Mouse (Mus musculus) midbrain, embryonic 12.5 days (tissue): ENCODE measurements around the gene Lipn. TPM values are rescaled to one million over a fixed set of nuclear protein-coding genes. Genes with fewer than 3 reads are reported as not detected.

ENCODE experiments used
- ATAC-seq: fragments of 200-750 bp; cut with Nextera tagmentation; 2 replicates; pipeline ENCODE4 v1.8.0; 2017; ENCODE audit warnings: low read depth, moderate TSS enrichment, moderate library complexity; ENCODE audit not compliant: low FRiP score
- H3K27ac ChIP-seq: fragments of 300-500 bp; sonication (generic); replicated peaks from 2 replicates; pipeline ENCODE4 v1.5.1; 2016; ENCODE audit warnings: mild to moderate bottlenecking
- H3K27me3 ChIP-seq: fragments of 300-500 bp; sonication (generic); 2 replicates; pipeline ENCODE4 v1.6.1; 2016; ENCODE audit warnings: mild to moderate bottlenecking
- H3K36me3 ChIP-seq: fragments of 300-500 bp; sonication (generic); 2 replicates; pipeline ENCODE4 v1.6.1; 2016
- H3K4me1 ChIP-seq: fragments of 300-500 bp; sonication (generic); 2 replicates; pipeline ENCODE4 v1.6.1; 2016
- H3K4me2 ChIP-seq: fragments of 300-500 bp; sonication (generic); replicated peaks from 2 replicates; pipeline ENCODE4 v1.6.1; 2016; ENCODE audit warnings: mild to moderate bottlenecking, moderate library complexity
- H3K4me3 ChIP-seq: fragments of 300-500 bp; sonication (generic); 2 replicates; pipeline ENCODE4 v1.5.1; 2016; ENCODE audit warnings: mild to moderate bottlenecking
- H3K9ac ChIP-seq: fragments of 300-500 bp; sonication (generic); replicated peaks from 2 replicates; pipeline ENCODE4 v1.6.1; 2016; ENCODE audit warnings: mild to moderate bottlenecking, moderate library complexity
- H3K9me3 ChIP-seq: fragments of 300-500 bp; sonication (generic); 2 replicates; pipeline ENCODE4 v1.6.1; 2016; ENCODE audit warnings: mild to moderate bottlenecking
- WGBS: fragments of 180-500 bp; shearing (Covaris S2); methylation state at CpG from one replicate; pipeline ENCODE4 v1.1.7; 2016; 5-methylcytosine and 5-hydroxymethylcytosine counted together
- microRNA-seq: library from miRNA; unstranded; fragments of <30 nt; microRNA quantifications from one replicate; pipeline ENCODE4, GENCODE M21; 2017
- polyA plus RNA-seq: library from polyadenylated mRNA; unstranded; fragments of >200 nt; fragmentation: Nextera tagmentation; extraction: Ambion mirVana; gene quantifications from 2 replicates; pipeline ENCODE4 v1.2.1, GENCODE M21; 2016

The Lipn gene
- polyA plus RNA-seq, 1 experiment from 2014 or later = not detected

DNA sequence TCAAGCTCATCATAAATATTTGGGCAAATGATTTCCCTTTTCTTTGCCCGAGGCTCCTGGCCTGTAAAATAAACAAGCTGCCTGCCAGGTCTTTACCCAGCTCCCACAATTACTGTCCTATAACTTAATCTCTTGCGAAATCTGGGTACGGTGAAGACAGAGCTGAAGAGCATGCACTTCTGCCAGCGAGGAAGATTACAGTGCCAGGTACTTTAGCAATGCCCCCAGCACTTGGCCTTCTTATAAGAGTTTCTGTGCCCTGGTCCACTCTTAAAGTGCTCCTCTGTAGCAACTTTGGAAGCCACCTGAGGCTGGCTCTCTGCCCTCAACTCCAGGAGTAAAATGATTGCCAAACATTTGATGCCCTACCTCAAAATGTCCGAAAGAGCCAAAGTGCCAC lies 28.2 kb downstream of the Lipn start:
- Histone ChIP-seq H3K4me1 (no peaks in the 10 kb centered on the region), H3K27me3 (no peaks in the 10 kb centered on the region), H3K4me2 (no peak overlapping the region), H3K36me3 (no peaks in the 10 kb centered on the region), H3K9ac (no peak overlapping the region), H3K9me3 (no peaks in the 10 kb centered on the region), H3K4me3 (no peak overlapping the region), H3K27ac (no peak overlapping the region)
- WGBS = 83% methylated on average over 5 of the region's 5 CpGs
- ATAC-seq = no peak

DNA sequence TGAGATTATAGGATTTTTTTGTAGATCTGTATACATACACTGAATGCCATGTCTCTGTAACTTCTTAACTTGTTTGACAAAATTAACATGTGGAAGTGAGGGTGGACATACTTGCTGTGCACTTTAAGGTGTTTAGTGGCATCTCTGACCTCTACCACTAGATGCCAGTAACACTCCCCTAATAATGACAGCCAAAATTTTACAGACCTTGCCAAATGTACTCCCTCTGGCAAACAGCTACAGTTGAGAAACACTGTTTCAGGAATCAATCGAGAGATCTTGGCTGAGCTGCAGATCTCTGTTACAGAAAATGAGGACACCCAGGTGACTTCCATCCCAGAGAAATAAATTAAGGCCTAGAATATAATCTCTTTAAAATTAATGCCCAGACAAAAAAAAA lies 29.1 kb downstream of the Lipn start:
- 82% methylated on average over 1 of the region's 1 CpGs for WGBS
- no peaks in the 10 kb centered on the region for H3K4me1 ChIP-seq
- no peak overlapping the region for H3K9ac ChIP-seq
- no peaks in the 10 kb centered on the region for H3K9me3 ChIP-seq
- no peak overlapping the region for H3K4me2 ChIP-seq
- no peaks in the 10 kb centered on the region for H3K27me3 ChIP-seq
- no peak overlapping the region for H3K27ac ChIP-seq
- H3K4me3 ChIP-seq = no peak overlapping the region
- no peak for ATAC-seq
- no peaks in the 10 kb centered on the region for H3K36me3 ChIP-seq

DNA sequence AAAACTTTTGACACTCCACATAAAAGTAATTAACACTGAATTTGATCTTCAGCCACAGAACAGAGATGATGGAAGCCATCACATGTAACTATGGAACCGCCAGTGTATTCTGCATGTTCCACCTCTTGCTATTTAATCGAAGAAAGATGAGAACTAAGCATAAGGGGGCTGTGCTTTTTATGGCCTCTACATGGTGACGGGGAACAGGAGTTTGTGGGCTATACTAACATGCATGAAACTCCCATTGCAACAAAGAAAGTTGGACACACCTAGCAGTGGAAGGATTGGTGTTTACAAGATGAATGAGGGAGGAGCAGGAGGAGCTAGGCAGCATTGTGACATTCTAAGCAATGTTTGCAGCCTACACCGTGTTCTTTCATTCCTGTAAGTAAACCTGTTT lies 33.5 kb downstream of the Lipn start, which contains the start of gene Lipm:
TSS of gene Lipm (plus strand) at position 301 of the 400 bp plus-strand sequence.
- no peak within 1 kb of the TSS for H3K4me2 ChIP-seq
- ATAC-seq = no peak
- H3K9me3 ChIP-seq = no peaks in the 10 kb centered on the region
- no peaks in the 10 kb centered on the region for H3K36me3 ChIP-seq
- 81% methylated on average over 4 of the region's 4 CpGs for WGBS
- no peak within 1 kb of the TSS for H3K9ac ChIP-seq
- no peak within 1 kb of the TSS for H3K27ac ChIP-seq
- H3K4me1 ChIP-seq = no peaks in the 10 kb centered on the region
- H3K27me3 ChIP-seq = no peaks in the 10 kb centered on the region
- no peak within 1 kb of the TSS for H3K4me3 ChIP-seq

DNA sequence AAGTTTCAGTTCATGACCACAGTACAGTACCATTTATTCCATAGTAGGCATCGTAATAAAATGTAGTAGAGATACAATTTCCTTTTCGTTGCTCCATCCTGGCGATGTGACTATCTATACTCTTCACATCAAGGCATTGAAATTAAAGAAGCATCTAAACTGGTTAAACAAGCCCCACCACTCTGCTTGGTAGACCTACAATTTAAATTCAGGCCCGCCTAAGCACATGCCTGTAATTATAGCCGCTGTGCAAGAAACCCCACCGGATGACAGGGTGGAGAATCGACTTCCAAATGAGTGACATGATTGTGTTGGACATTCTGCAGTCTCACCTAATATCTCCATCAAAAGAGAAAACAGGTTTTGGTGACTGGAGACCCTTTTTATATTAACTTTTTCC lies 34.7 kb downstream of the Lipn start:
- no peak overlapping the region for H3K9ac ChIP-seq
- no peaks in the 10 kb centered on the region for H3K36me3 ChIP-seq
- no peak overlapping the region for H3K27ac ChIP-seq
- no peaks in the 10 kb centered on the region for H3K9me3 ChIP-seq
- no peak overlapping the region for H3K4me3 ChIP-seq
- 87% methylated on average over 7 of the region's 7 CpGs for WGBS
- no peaks in the 10 kb centered on the region for H3K27me3 ChIP-seq
- no peak for ATAC-seq
- H3K4me1 ChIP-seq = no peaks in the 10 kb centered on the region
- H3K4me2 ChIP-seq = no peak overlapping the region

DNA sequence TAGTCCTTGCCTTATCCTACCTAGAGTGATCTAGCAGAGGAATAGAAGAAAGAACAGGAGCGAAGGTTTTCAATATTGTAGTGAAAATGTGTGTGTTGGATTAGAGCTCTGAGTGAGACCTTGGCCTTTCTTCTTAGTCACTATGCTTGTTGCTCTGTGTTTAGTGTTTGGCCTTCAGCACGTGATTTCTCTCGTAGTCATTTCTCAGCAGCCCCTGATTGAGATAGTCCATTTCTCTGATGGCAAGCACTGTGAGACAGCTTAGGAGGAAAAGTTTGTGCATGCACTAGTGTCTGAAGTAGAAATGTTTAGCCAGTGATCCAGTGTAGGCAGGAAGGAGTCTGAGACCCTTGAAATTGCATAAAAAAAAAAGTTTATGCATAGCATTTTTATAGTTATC lies 37.7 kb downstream of the Lipn start:
- Histone ChIP-seq H3K27me3 (no peaks in the 10 kb centered on the region), H3K4me2 (no peak overlapping the region), H3K27ac (no peak overlapping the region), H3K4me1 (no peaks in the 10 kb centered on the region), H3K9ac (no peak overlapping the region), H3K4me3 (no peak overlapping the region), H3K9me3 (no peaks in the 10 kb centered on the region), H3K36me3 (no peaks in the 10 kb centered on the region)
- WGBS = 85% methylated on average over 3 of the region's 3 CpGs
- ATAC-seq = no peak

DNA sequence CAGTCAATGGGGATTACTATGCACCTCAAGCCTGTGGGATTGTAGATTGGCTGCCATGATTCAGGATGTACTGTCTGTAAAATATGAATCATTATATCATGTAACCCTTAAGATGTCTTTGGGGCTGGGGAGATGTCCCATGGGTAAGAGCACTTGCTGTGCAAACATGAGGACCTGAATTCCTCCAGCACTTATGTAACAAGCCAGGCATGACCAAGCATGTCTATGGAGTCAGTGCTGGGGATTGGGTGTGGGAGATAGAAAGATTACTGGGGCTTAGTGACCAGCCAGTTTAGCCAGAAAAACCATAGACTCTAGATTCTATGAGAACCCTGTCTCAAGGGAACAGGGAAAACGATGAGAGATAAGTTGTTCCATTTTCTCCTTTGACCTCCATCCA lies 51.9 kb downstream of the Lipn start:
- no peak for ATAC-seq
- 80% methylated on average over 1 of the region's 1 CpGs for WGBS
- no peak overlapping the region for H3K4me2 ChIP-seq
- no peak overlapping the region for H3K4me3 ChIP-seq
- no peaks in the 10 kb centered on the region for H3K9me3 ChIP-seq
- no peaks in the 10 kb centered on the region for H3K27me3 ChIP-seq
- H3K9ac ChIP-seq = no peak overlapping the region
- no peaks in the 10 kb centered on the region for H3K4me1 ChIP-seq
- H3K36me3 ChIP-seq = no peaks in the 10 kb centered on the region
- H3K27ac ChIP-seq = no peak overlapping the region

DNA sequence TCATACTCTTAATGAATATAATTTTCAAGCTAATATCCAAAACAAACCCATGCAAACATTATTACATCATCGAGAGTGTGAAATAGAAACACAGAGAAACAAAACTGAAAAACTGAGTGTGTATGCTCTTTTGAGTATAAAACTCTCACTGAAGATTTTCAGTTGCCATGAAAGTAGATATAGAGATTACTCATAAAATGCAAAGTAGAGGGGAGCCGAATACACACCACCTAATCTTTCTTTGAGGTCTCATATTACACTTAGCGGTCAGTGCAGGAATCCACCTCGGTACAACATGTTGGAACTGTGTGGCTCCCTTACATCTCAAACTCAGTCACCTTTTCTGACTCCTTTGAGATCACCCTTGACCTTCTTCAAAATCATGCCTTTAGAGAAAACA lies 52.5 kb downstream of the Lipn start:
- 79% methylated on average over 4 of the region's 4 CpGs for whole genome bisulfite sequencing
- Histone ChIP-seq H3K4me2 (no peak overlapping the region), H3K27me3 (no peaks in the 10 kb centered on the region), H3K27ac (no peak overlapping the region), H3K4me1 (no peaks in the 10 kb centered on the region), H3K4me3 (no peak overlapping the region), H3K9me3 (no peaks in the 10 kb centered on the region), H3K36me3 (no peaks in the 10 kb centered on the region), H3K9ac (no peak overlapping the region)
- no peak for ATAC-seq

DNA sequence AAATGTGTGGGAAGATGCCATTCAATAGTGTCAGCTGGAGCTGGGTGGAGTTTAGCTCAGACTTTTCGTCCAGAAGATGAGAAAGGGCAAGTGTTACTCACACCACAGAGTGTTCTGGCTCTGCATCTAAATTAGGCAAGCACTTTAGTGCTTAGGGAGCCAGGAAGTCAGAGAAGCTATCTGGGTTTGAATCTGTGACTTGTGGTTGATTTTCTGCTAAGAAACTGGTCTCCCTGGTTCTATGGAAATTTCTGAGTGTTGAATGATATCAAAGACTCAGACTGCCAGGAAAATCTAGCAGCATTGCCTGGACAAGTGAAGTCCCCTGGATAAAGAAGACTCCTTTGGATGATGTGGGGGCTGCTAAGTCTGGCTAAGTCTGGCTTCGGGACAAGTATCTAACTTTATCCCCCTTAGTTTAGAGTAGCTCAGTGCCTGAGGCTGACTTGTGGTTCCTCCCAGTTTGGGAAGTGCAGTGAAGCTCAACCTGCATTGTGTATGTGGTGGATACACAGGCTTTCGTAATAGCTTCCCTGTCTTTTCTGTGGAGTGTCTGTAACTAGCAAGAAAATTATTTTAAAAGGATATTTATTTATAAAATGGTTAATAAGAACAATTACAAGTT lies 53.1 kb downstream of the Lipn start:
- Histone ChIP-seq H3K9ac (no peak overlapping the region), H3K27ac (no peak overlapping the region), H3K4me3 (no peak overlapping the region), H3K4me2 (no peak overlapping the region), H3K4me1 (no peaks in the 10 kb centered on the region), H3K9me3 (no peaks in the 10 kb centered on the region), H3K27me3 (no peaks in the 10 kb centered on the region), H3K36me3 (no peaks in the 10 kb centered on the region)
- no peak for ATAC-seq
- WGBS = 72% methylated on average over 3 of the region's 3 CpGs

Small RNAs within 50 kb of the gene (microRNA-seq; reads per million reads assigned to microRNA genes)
- gene Gm23334 = not detected

Other genes with a start within 250 kb of the Lipn start
- not detected in 2 replicates for gene Lipf, start 106.2 kb upstream of the Lipn start, polyA plus RNA-seq
- gene Lipk, start 59.1 kb upstream of the Lipn start, polyA plus RNA-seq = not detected in 2 replicates
- gene Lipm, start 33.6 kb downstream of the Lipn start, polyA plus RNA-seq = not detected in 2 replicates
- gene Ankrd22, start 98.7 kb downstream of the Lipn start, polyA plus RNA-seq = not detected in 2 replicates
- 2.7 and 3.0 TPM in 2 replicates for gene Stambpl1, start 124.9 kb downstream of the Lipn start, polyA plus RNA-seq
- gene Acta2, start 188.2 kb downstream of the Lipn start, polyA plus RNA-seq = 62.2 and 79.9 TPM in 2 replicates
- 0.65 and 0.82 TPM in 2 replicates for gene Fas, start 223.3 kb downstream of the Lipn start, polyA plus RNA-seq